Mouse (Mus musculus) intestine, embryonic 14.5 days (tissue): ENCODE results near the gene Tfcp2l1. TPM values are rescaled to one million over a fixed set of nuclear protein-coding genes. Genes with fewer than 3 reads are reported as not detected.

ENCODE experiments used
- polyA plus RNA-seq: library from polyadenylated mRNA; unstranded; fragments of >200 nt; fragmentation: Nextera tagmentation; extraction: Ambion mirVana; gene quantifications from 2 replicates; pipeline ENCODE4 v1.2.1, GENCODE M21; 2014

Tfcp2l1 gene
- polyA plus RNA-seq, 1 experiment from 2014 or later: 2.1 TPM

Other genes with a start within 250 kb of the Tfcp2l1 start
- gene Clasp1, start 238.9 kb upstream of the Tfcp2l1 start, polyA plus RNA-seq: 51.6 and 55.6 TPM in 2 replicates